Mouse (Mus musculus): ENCODE data around the gene Ntan1. TPM values are rescaled to one million over a fixed set of nuclear protein-coding genes. Genes with fewer than 3 reads are reported as not detected.

The Ntan1 gene
- polyA plus RNA-seq, 1 experiment from 2014 or later: 129 TPM

Small RNA genes within 50 kb of the gene (microRNA-seq; reads per million reads assigned to microRNA genes)
- not detected for gene Gm27734

Other genes starting within 250 kb of the Ntan1 start
- gene Parn, start 150.7 kb upstream of the Ntan1 start, polyA plus RNA-seq (2016; fragmentation: Nextera tagmentation; extraction: Ambion mirVana): 34.3 and 36.6 TPM in 2 replicates
- gene Bfar, start 147.0 kb upstream of the Ntan1 start, polyA plus RNA-seq (2016; fragmentation: Nextera tagmentation; extraction: Ambion mirVana): 31.2 and 33.2 TPM in 2 replicates
- gene 3110001I22Rik, start 146.9 kb upstream of the Ntan1 start, polyA plus RNA-seq (2016; fragmentation: Nextera tagmentation; extraction: Ambion mirVana): 3.9 and 4.4 TPM in 2 replicates
- 0.09 TPM in 1 of 2 replicates, not detected in the other for gene Pla2g10, start 87.9 kb upstream of the Ntan1 start, polyA plus RNA-seq (2016; fragmentation: Nextera tagmentation; extraction: Ambion mirVana)
- gene Rrn3, start 38.1 kb upstream of the Ntan1 start, polyA plus RNA-seq (2016; fragmentation: Nextera tagmentation; extraction: Ambion mirVana): 66.6 and 70.6 TPM in 2 replicates
- gene Pdxdc1, start 84.3 kb downstream of the Ntan1 start, polyA plus RNA-seq (2016; fragmentation: Nextera tagmentation; extraction: Ambion mirVana): 74.3 and 79.4 TPM in 2 replicates
- 1.9 and 2.5 TPM in 2 replicates for gene Mpv17l, start 84.3 kb downstream of the Ntan1 start, polyA plus RNA-seq (2016; fragmentation: Nextera tagmentation; extraction: Ambion mirVana)
- 0.89 and 2.3 TPM in 2 replicates for gene 2900011O08Rik, start 167.8 kb downstream of the Ntan1 start, polyA plus RNA-seq (2016; fragmentation: Nextera tagmentation; extraction: Ambion mirVana)
- 0.15 and 0.21 TPM in 2 replicates for gene Ifitm7, start 168.0 kb downstream of the Ntan1 start, polyA plus RNA-seq (2016; fragmentation: Nextera tagmentation; extraction: Ambion mirVana)

Data from heart, embryonic 10.5 days (tissue).